Mouse (Mus musculus): ENCODE results near the gene Bak1.
A peak's percentile ranks its signal among the peaks of the same experiment; 100 is the strongest.

Gene Bak1

GRCm38 (mm10) chr17:27048445-27049239 lies 19.8 kb upstream of the Bak1 start:
- DNase-seq (ENCODE audit: low spot score in 2 of 2), result no peak

- DNase-seq (ENCODE audit: low spot score in 2 of 2), result no peak
Observed at GRCm38 (mm10) chr17:27047762-27048444, 19.1 kb upstream of the Bak1 start.

- DNase-seq (ENCODE audit: low spot score in 2 of 2), result no peak
Observed at GRCm38 (mm10) chr17:27045164-27045563, 16.4 kb upstream of the Bak1 start.

- no peak for DNase-seq (ENCODE audit: low spot score in 2 of 2)
Observed at GRCm38 (mm10) chr17:27042840-27043239, 14.0 kb upstream of the Bak1 start.

GRCm38 (mm10) chr17:27041787-27042055 lies 12.9 kb upstream of the Bak1 start:
- no peak for DNase-seq (ENCODE audit: low spot score in 2 of 2)

GRCm38 (mm10) chr17:27041046-27041786 lies 12.4 kb upstream of the Bak1 start:
- DNase-seq (ENCODE audit: low spot score in 2 of 2), result no peak

GRCm38 (mm10) chr17:27040304-27041045 lies 11.7 kb upstream of the Bak1 start:
- no peak for DNase-seq (ENCODE audit: low spot score in 2 of 2)

- no peak for DNase-seq (ENCODE audit: low spot score in 2 of 2)
Observed at GRCm38 (mm10) chr17:27039432-27040102, 10.8 kb upstream of the Bak1 start.

- DNase-seq (ENCODE audit: low spot score in 2 of 2), result no peak
Observed at GRCm38 (mm10) chr17:27038335-27039050, 9.7 kb upstream of the Bak1 start.

- no peak for DNase-seq (ENCODE audit: low spot score in 2 of 2)
Observed at GRCm38 (mm10) chr17:27036465-27036864, 7.7 kb upstream of the Bak1 start.

- peak; percentile 72 to 73 for DNase-seq (ENCODE audit: low spot score in 2 of 2)
Observed at GRCm38 (mm10) chr17:27032869-27033268, 4.1 kb upstream of the Bak1 start.

GRCm38 (mm10) chr17:27032328-27032727 lies 3.5 kb upstream of the Bak1 start:
- DNase-seq (ENCODE audit: low spot score in 2 of 2), result no peak

- DNase-seq (ENCODE audit: low spot score in 2 of 2), result no peak
Observed at GRCm38 (mm10) chr17:27030896-27031295, 2.1 kb upstream of the Bak1 start.

- DNase-seq (ENCODE audit: low spot score in 2 of 2), result no peak
Observed at GRCm38 (mm10) chr17:27029431-27029830, 622 bp upstream of the Bak1 start.

- peak; percentile 88 to 89 for DNase-seq (ENCODE audit: low spot score in 2 of 2)
Observed at GRCm38 (mm10) chr17:27028284-27028795, 469 bp downstream of the Bak1 start.

GRCm38 (mm10) chr17:27027460-27028283 lies 1.1 kb downstream of the Bak1 start:
- DNase-seq (ENCODE audit: low spot score in 2 of 2), result peak in 1 of 2 experiments; percentile 36

GRCm38 (mm10) chr17:27025951-27026350 lies 2.9 kb downstream of the Bak1 start:
- DNase-seq (ENCODE audit: low spot score in 2 of 2), result no peak

GRCm38 (mm10) chr17:27025326-27025902 lies 3.4 kb downstream of the Bak1 start:
- DNase-seq (ENCODE audit: low spot score in 2 of 2), result no peak

GRCm38 (mm10) chr17:27023342-27023741 lies 5.5 kb downstream of the Bak1 start:
- DNase-seq (ENCODE audit: low spot score in 2 of 2), result no peak

Data from frontal cortex, postnatal 36 days (tissue).